Mouse (Mus musculus) heart, postnatal 14 days (tissue): ENCODE measurements at regions not wholly inside any gene's neighbourhood (a gene's known extent, or its start where the extent isn't known, plus 50 kb on each side); places are given as distances from the start of the nearest gene placed in this dataset.

ENCODE experiments used
- DNase-seq, 2 experiments: peaks; one replicate each; pipeline ENCODE4 v3.0.0; 2021 to 2022
- intact Hi-C: fragments of 180-260 bp; cut with DNase I; formaldehyde crosslinking; loops from one replicate; pipeline ENCODE4 v1.15.1; 2025

DNA sequence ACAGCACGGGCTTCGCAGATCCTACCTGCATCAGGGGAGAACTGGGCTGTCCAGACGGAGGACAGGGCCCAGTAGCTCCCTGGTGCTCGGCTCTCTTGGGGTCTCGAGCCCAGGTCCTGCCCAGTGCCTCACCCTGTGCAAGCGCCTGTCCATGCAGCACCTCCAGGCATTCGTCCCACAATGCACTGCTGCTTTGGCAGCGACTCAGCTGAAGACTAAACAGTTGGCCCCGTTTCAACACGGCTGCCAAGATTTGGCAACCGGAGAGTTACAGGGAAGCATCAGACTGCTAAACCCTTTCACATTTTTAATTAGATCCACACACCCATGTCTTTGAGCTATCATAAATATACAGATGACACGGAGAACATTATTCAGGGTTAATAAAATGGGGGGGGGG is 532.7 kb upstream of the 3110018I06Rik start:
- DNase-seq: peak; percentile 47 to 78
- intact Hi-C loops: no loop called here

GRCm38 (mm10) chr12:106956266-106956665 is 532.2 kb upstream of the 3110018I06Rik start:
- intact Hi-C loops: no loop called here
- no peak for DNase-seq

GRCm38 (mm10) chr12:106961991-106962390 is 526.4 kb upstream of the 3110018I06Rik start:
- no peak for DNase-seq
- intact Hi-C loops: no loop called here

DNA sequence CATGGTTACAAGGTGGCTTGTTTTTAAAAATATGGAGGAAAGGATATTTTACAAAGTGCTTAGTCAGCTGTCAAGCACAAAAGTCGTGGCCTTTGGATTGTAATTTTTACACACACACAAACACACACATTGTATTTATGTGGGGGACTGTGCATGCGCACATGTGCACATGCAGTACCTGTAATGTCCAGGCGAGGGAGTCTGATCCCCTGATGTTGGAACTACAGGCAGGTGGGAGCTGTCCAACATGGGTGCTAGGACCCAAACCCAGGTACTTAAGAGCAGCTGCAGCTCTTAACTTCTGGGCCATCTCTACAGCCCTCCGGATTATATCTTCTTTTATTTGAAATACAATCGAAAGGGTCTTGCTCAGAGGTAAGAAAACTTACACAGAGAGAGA is 524.7 kb upstream of the 3110018I06Rik start:
- intact Hi-C loops: no loop called here
- peak in 1 of 2 experiments; percentile 13 for DNase-seq

DNA sequence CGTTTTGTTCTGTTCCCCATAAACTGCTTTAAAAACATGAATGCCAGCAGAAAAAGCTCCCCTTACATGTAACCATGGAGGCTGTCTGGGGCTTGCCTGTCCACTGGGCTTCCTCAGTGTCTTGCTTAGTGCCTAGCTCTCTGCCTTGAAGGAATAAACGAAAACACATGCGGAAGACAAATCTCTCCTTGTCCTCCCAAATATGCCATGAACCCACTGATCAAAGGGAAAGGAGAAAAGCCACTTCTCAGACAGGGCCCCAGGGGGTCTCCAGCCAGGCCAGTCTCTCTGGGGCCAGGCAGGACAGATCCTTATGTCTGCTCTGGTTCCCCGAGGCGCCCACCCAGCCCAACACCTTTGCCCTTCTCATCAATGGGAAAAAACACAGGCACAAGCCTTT is 518.6 kb upstream of the 3110018I06Rik start:
- intact Hi-C loops: no loop called here
- DNase-seq: no peak

DNA sequence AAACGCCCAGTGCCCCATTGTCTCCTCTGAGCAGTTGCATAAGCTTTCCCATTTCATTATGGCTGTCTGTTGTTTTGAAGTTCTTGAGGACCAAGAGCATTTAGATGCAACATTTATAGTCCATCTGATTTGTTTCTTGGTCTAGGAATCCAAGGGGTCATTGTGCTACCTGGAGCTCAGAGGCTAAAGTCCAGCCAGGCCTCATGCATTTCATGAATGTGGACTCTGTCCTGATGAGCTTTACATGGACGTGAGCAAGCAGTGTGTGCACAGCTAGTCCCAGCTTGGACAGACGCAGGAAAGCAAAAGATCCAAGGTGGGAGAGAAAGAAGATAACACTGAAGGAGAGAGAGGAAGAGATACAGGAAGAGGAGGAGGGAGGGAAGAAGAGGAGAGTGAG is 496.0 kb upstream of the 3110018I06Rik start:
- intact Hi-C loops: no loop called here
- no peak for DNase-seq

- no peak for DNase-seq
- intact Hi-C loops: no loop called here
Observed at GRCm38 (mm10) chr12:106993011-106993410, 495.4 kb upstream of the 3110018I06Rik start.

DNA sequence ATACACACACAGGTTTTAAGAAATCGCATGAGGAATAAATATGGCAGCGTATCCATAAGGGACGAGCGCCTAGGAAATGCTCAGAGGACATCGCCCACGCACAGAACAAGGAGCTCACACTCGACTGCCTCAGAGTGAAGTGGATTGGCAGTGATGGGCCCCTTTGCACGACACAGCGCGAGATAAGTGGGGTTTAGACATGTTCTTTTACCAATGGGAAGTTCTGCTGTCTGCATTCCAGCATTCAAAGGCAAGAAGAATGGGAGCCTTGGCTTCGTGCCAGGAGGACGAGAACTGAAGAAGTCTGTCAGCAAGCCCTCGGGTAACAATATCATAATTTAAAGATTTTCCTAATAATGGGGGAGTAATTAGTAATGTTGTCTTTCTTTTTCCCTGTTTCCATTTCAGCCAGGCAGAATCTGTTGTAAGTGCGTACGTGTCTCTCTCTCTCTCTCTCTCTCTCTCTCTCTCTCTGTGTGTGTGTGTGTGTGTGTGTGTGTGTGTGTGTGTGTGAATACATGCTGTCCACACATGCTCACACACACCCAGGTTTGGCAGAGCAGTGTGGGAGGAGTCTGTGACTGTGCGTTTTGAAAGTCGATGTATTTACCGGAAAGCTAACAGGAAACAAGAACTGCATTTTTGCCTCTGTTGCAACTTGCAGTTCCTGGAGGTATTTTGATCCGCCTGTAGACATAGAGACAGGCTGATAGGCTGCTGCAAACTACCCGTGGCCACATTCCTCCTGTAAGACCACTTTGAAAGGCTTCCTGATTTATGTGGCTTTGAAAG is 477.2 kb upstream of the 3110018I06Rik start:
- peak in 1 of 2 experiments; percentile 7 for DNase-seq
- intact Hi-C loops: no loop called here

- no peak for DNase-seq
- intact Hi-C loops: no loop called here
Observed at GRCm38 (mm10) chr12:107016801-107017200, 471.6 kb upstream of the 3110018I06Rik start.

GRCm38 (mm10) chr12:107021806-107022205 is 466.6 kb upstream of the 3110018I06Rik start:
- DNase-seq: no peak
- intact Hi-C loops: no loop called here

DNA sequence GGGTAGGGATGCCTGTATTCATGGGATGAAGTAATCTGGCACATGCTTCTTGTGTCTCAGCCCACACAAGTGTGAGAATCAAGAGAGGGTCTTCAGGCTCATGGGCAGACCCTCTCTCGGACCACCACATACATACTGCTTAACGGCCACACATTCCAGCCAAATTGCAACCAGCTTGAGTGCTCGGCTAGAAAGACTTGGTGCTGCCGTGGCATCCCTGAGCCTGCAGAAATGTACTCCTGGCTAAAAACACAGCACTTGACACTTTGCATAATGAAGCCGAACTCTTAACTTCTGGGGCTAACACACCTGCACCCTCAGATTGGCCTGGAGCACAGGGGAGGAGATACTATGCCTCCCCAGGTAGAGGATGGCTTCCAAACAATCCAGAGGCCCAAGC is 461.6 kb upstream of the 3110018I06Rik start:
- DNase-seq: no peak
- intact Hi-C loops: no loop called here

DNA sequence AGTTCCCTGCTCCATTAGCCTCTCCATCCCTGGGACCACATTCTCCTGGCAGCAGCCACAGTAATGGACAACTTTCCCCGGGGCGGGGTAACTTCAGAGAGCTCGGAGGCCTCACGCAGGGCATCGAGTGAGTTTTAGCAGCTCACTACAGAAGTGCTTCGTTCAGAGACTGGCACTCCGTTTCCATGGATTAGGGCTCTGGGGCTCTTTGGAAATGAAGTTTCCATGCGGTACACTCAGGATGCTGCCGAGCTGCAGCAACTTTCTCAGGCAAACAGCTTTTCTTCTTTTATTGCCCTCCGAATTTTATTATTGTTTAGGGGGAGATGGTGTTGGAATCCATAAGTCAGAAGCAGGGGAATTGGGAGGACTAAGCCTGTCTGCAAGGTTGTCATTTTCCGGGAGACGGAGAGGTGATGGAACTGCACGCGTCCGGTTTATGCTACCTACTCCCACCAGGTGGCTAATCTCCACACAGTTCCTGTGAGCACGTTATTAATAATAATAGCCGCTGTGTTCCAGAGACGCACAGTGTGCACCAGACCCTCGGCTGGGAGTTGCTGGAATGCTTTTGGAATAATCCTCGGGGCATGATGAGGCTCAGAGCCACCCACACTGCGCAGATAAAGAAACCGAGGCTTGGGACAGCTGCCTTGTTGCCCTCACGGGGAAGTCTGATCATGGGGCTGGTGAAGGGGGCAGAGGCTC is 460.4 kb upstream of the 3110018I06Rik start:
- intact Hi-C loops: no loop called here

DNA sequence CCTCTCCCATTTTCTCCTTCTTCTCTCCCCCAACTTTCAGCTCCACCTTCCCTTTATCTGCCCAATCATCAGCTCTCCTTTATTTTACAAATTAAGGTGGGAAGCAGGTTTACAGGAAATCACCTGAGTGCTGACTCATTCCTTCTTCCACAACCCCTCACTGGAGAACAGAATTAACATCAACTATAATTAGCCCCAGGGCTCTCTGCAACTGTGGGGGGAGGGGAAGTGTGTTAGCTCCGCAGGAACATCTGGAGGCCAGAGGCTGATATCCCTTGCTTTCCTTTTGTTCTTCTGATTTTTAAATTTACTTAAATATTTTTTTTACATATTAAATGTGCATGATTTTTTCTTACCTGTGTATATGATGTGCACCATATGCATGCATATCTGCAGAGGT is 459.4 kb upstream of the 3110018I06Rik start:
- no peak for DNase-seq
- intact Hi-C loops: no loop called here

More for the DNA sequence above, 460.4 kb upstream of the 3110018I06Rik start:
- DNase-seq: no peak

- DNase-seq: no peak
- intact Hi-C loops: no loop called here
Observed at GRCm38 (mm10) chr12:107036357-107036756, 452.1 kb upstream of the 3110018I06Rik start.

DNA sequence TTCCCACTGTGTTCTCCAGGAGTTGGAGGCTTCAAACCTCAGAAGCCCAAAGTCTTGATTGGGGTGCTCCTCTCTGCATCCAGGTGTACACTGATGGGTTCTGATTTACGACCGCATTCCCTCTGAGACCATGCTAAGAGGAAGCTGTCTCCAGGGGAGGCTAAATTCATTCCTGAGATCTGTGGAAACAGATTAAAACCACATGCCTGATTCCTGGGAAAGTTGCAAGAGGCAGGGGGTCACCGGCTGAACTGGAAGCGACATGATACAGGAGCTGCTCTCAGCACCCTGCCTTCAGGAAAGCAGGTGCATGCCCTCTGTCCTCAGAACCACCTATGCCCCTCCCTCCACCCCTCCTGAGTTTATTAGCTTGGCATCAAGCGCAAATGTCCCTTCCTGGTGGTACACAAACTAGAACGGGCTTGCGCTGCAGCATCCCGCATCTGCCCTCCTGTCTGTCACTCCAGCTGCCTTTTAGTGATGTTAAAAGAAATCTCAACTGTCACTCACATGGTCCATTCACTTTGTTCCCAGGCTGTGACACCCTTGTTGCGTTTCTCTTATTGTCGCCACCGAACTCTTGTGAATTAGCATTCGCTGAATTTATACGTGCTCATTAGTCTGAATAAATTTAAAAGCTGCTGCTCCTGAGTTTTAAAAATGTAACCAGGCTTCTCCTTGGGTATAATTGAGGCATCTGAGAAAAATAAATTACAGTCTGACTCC is 446.3 kb upstream of the 3110018I06Rik start:
- DNase-seq: no peak
- intact Hi-C loops: no loop called here

- intact Hi-C loops: no loop called here
- no peak for DNase-seq
Observed at GRCm38 (mm10) chr12:107046496-107046895, 441.9 kb upstream of the 3110018I06Rik start.

DNA sequence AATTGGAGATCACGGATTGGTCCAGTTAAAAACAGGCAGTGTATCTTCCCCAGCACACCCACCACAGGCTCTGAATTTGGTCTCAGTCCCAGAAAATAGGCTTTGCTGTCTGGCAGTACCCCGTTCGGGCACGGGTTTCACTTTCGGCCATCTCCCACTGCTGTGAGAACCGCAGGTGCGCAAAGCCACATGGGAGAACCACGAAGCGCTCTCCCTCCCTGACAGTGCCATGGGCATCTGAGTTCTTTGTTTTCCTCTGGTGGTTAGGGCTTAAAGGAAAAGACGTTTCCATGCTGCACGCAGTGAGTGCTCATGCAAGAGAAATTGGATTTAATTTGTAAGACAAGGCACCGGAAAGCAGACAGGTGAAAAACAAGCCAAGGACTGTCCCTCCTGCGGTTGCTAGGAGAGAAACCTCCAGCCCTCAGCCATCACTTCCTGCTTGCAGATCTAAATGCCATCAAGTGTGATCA is 441.3 kb upstream of the 3110018I06Rik start:
- DNase-seq: no peak
- intact Hi-C loops: no loop called here

GRCm38 (mm10) chr12:107050891-107051635 is 437.4 kb upstream of the 3110018I06Rik start:
- DNase-seq: no peak
- intact Hi-C loops: no loop called here

DNA sequence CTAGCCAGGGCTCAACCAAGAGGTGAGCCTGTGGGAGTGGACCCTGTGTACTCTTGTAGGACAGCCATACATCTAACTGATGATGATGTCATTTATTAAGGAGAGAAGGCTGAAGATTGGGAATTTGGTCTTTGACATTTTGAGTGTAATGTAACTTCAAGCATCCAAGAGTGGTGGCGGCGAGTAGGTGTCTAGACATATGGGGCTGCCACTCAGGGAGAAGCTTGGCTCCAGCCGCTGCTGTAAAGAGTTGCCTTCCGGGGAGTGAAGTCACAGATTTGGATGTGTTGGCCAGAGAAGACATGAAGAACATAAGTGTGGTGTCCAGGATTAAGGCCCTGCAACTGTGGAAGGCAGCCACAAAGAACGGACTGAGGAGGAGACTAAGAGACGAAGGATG is 436.3 kb upstream of the 3110018I06Rik start:
- intact Hi-C loops: no loop called here
- DNase-seq: no peak

GRCm38 (mm10) chr12:107056553-107056952 is 431.9 kb upstream of the 3110018I06Rik start:
- intact Hi-C loops: no loop called here
- peak in 1 of 2 experiments; percentile 14 for DNase-seq
